Mouse (Mus musculus): ENCODE measurements around the gene Hamp. TPM values are rescaled to one million over a fixed set of nuclear protein-coding genes. Genes with fewer than 3 reads are reported as not detected.

Gene Hamp
- polyA plus RNA-seq (2017; shearing (Covaris generic)): not detected

DNA sequence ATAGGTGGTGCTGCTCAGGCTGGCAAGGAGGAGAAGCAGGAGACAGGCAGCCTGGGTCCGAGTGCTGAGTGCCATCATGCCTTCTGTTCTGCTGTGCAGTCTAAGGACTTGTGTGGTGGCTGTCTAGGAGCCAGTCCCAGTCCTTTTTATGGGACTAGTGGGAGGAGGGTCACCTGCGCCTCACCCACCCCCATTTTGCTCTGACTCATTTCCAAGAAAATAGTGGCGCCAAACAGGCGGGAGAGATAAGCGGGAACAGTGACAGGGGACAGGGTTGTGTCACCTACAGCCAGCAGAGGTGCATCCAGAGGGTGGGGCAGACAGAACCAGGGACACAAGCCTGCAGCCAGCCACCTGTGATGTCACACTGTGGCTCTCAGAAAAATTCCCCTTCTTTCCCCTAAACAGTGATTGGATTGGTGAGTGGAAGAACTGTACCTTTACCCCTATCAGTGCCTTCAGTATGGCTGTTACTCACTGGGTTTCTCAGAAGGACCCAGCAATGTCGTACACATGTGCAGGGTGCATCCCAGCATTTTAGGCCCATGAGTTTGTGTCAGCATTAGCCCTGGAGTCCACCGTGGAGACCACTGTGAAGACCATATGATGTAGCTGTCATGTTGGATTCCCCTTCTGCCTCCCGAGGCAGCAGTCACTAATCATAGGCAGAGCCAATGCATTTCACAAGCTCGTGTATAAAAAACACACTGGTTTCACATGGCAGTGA is at the start of gene Hamp:
Hamp (minus strand) TSS at position 124 of the 727 bp plus-strand sequence.

DNA sequence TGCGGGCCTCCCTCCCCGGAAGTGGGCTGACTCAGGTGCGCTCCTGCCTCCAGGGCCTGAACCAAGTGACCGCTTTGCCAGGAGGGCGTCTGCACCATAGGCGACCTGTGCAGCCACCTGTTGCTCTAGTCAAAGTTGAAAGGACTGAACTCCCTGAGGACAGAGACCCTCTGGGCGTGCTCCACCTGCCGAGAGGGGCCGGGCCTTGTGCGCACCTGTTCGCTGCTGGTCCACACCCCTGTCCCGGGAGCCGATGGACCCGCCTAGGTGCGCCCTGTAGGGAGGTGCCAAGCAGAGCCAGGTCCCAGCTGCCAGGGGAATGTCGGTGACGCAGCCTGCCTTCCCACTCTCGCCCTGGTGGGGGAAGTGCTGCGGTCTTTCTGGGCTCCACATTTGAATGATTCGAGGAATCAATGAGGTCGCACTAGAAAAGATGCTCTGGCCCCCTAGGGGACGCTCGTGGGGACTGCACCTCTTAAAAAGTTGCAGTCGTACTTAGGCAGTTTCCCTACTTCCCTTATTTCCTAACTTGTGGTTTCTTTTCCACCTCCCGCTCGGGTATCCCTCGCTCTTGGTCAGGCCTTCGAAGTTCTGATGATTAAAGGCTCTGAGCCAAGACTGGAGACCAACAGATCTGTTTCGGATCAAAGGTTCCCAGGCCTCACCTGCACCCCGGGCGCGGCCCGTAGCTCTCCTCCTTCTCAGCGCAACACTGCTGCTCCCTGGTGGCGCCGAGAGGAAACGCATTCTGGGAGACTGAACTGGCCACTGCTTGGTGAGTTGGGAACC is 29.9 kb upstream of the Hamp start, which contains the start of gene Fam187b:
Fam187b (plus strand) TSS at position 290 of the 789 bp plus-strand sequence.

DNA sequence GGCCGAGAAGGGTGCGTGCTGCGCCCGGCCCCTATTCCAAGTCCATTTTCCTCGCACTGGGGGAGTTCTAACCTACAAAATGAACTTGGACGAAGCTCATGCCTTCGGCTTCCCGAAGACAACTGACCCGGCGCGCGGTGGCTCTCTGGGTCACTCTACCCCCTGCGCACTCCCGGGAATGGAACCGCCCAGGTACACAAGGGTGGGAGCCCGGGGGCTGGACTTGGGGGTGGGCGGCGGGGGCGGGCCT is 29.3 kb upstream of the Hamp start, which contains the start of gene Lsr:
Lsr (minus strand) TSS at position 214 of the 250 bp plus-strand sequence.

DNA sequence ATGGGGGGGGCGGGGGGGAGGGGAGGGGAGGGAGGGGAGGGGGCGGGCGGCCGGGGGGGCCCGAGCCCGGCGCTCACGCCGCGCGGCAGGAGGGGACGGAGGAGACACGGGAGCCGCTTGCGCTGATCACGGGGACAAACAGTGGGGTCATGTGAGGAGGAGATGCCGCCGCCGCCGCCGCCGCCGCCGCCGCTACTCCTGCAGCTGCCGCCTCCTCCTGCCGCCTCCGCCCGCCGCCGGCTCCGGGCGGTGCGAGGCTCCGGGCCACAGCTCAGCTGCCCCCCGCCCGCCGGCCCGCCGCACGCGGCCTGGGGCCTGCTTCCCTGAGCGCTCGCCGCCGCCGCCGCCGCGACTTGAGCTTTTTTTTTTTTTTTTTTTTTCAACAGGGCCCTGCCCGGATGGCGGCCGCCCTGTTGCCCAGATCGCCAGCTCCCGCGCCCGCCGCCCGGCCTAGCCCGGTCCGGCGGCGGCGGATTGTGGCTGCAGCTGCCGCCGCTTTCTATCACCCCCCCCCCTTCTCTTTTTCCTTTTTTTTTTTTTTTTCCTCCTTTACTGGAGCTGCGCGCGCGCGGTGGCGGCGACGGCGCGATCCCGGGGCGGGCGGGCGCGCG is 13.0 kb upstream of the Hamp start, which contains the start of gene Usf2:
Usf2 (minus strand) TSS at position 48 of the 611 bp plus-strand sequence.

DNA sequence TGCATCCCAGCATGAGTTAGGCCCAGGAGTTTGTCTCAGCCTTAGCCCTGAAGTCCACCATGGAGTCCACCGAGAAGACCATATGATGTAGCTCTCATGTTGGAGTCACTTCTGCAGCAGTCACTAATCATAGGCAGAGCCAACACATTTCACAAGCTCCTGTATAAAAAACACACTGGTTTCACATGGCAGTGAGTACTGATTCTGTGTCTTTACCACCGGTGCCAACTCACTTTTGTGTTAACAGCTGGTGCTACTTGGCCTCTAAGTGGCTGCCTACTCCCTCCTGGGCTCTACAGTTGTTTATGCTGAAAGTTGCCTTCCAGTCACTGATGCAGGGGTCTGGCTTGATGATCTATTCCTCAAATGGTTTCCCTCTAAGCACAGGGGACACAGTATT is 19.3 kb downstream of the Hamp start, which contains the start of gene Hamp2:
Hamp2 (minus strand) TSS at position 101 of the 400 bp plus-strand sequence.

DNA sequence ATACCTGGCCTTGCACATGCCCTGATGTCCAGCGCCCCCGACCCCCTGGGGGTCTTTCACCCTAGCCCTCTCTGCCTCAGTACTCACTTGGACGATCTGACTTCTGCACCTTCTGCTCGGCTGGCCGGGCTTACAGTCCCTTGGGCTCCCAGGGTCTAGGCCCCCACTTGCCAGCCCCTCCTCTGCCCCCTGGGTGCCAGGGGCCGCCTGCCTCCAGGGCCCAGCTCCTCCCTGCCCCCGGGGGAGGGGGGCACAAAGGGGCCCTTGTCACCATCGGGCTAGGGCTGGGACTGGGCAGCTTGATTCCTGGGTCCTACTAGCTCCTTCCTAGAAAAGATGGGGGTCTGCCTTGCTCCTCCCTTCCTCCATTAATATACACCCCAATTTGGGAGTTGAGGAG is 29.1 kb downstream of the Hamp start, which contains the start of gene Mag:
Mag (minus strand) TSS at position 142 of the 400 bp plus-strand sequence.

Other genes with a start within 250 kb of the Hamp start
- gene 2200002J24Rik, start 245.1 kb downstream of the Hamp start, polyA plus RNA-seq (2017; shearing (Covaris generic)): not detected
- not detected for gene Atp4a, start 231.8 kb downstream of the Hamp start, polyA plus RNA-seq (2017; shearing (Covaris generic))
- gene Tmem147, start 214.5 kb downstream of the Hamp start, polyA plus RNA-seq (2017; shearing (Covaris generic)): 117 TPM
- 0.37 TPM for gene Gapdhs, start 200.4 kb downstream of the Hamp start, polyA plus RNA-seq (2017; shearing (Covaris generic))
- 1.3 TPM for gene Sbsn, start 192.6 kb downstream of the Hamp start, polyA plus RNA-seq (2017; shearing (Covaris generic))
- not detected for gene Dmkn, start 180.3 kb downstream of the Hamp start, polyA plus RNA-seq (2017; shearing (Covaris generic))
- not detected for gene Krtdap, start 156.1 kb downstream of the Hamp start, polyA plus RNA-seq (2017; shearing (Covaris generic))
- gene Ffar2, start 120.3 kb downstream of the Hamp start, polyA plus RNA-seq (2017; shearing (Covaris generic)): not detected
- not detected for gene Ffar3, start 87.9 kb downstream of the Hamp start, polyA plus RNA-seq (2017; shearing (Covaris generic))
- 0.24 TPM for gene Ffar1, start 82.5 kb downstream of the Hamp start, polyA plus RNA-seq (2017; shearing (Covaris generic))
- 24.5 TPM for gene Cd22, start 63.7 kb downstream of the Hamp start, polyA plus RNA-seq (2017; shearing (Covaris generic))
- gene Mag, start 29.2 kb downstream of the Hamp start, polyA plus RNA-seq (2017; shearing (Covaris generic)): 0.12 TPM
- gene Hamp2, start 19.4 kb downstream of the Hamp start, polyA plus RNA-seq (2017; shearing (Covaris generic)): not detected
- gene Usf2, start 12.8 kb upstream of the Hamp start, polyA plus RNA-seq (2017; shearing (Covaris generic)): 10.4 TPM
- gene Lsr, start 29.4 kb upstream of the Hamp start, polyA plus RNA-seq (2017; shearing (Covaris generic)): 8.0 TPM
- gene Fam187b, start 29.8 kb upstream of the Hamp start, polyA plus RNA-seq (2017; shearing (Covaris generic)): 1.4 TPM
- 1,750 TPM for gene Fxyd5, start 98.4 kb upstream of the Hamp start, polyA plus RNA-seq (2017; shearing (Covaris generic))
- gene Fxyd7, start 107.4 kb upstream of the Hamp start, polyA plus RNA-seq (2017; shearing (Covaris generic)): not detected
- not detected for gene Fxyd1, start 113.2 kb upstream of the Hamp start, polyA plus RNA-seq (2017; shearing (Covaris generic))
- gene Lgi4, start 115.3 kb upstream of the Hamp start, polyA plus RNA-seq (2017; shearing (Covaris generic)): not detected
- not detected for gene Fxyd3, start 132.7 kb upstream of the Hamp start, polyA plus RNA-seq (2017; shearing (Covaris generic))
- 15.9 TPM for gene Hpn, start 171.3 kb upstream of the Hamp start, polyA plus RNA-seq (2017; shearing (Covaris generic))
- not detected for gene Scn1b, start 183.0 kb upstream of the Hamp start, polyA plus RNA-seq (2017; shearing (Covaris generic))
- gene Gramd1a, start 211.9 kb upstream of the Hamp start, polyA plus RNA-seq (2017; shearing (Covaris generic)): 297 TPM

Measured in inflammation-experienced regulatory T-cells, adult 16 weeks (primary cell).